Mouse (Mus musculus): ENCODE data around the gene Dxo. TPM values are rescaled to one million over a fixed set of nuclear protein-coding genes. Genes with fewer than 3 reads are reported as not detected.
"Not testable (repeated sequence)": the region's sequence is repeated elsewhere in the genome, so short reads cannot be mapped to it uniquely, and the experiment has no call there.

Dxo gene
- polyA plus RNA-seq, 1 experiment from 2014 or later = 77.7 TPM

DNA sequence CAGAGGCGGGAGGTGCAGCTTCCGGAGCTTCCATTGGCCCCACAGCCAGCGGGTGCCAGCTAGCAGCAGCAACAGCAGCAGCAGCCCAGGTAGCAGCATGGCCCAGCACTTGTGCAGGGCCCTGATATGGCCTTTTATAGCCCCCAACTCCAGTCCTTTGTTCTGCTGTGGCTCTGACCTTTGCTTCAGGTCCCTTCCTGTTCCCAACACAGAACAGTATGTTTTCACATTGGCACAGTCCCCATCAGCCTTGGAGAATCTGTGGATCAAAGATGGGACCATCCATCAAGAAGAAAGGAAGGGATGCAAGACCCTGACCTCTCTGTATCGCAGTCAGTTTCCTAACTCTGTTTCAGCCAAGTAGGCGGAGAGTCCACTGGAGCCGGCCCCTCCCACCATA is 32.5 kb upstream of the Dxo start, which contains the start of gene Cyp21a1:
TSS of gene Cyp21a1 (minus strand) at position 261 of the 400 bp plus-strand sequence.
- H3K27me3 ChIP-seq; H3K9ac ChIP-seq; H3K27ac ChIP-seq; H3K4me3 ChIP-seq; ATAC-seq (ENCODE audit: insufficient number of reproducible peaks, insufficient read depth, low FRiP score, low TSS enrichment); H3K36me3 ChIP-seq; H3K4me2 ChIP-seq (replicated peaks); H3K4me1 ChIP-seq; H3K9me3 ChIP-seq: not testable (repeated sequence)
- WGBS = 90% methylated on average over 4 of the region's 6 CpGs

DNA sequence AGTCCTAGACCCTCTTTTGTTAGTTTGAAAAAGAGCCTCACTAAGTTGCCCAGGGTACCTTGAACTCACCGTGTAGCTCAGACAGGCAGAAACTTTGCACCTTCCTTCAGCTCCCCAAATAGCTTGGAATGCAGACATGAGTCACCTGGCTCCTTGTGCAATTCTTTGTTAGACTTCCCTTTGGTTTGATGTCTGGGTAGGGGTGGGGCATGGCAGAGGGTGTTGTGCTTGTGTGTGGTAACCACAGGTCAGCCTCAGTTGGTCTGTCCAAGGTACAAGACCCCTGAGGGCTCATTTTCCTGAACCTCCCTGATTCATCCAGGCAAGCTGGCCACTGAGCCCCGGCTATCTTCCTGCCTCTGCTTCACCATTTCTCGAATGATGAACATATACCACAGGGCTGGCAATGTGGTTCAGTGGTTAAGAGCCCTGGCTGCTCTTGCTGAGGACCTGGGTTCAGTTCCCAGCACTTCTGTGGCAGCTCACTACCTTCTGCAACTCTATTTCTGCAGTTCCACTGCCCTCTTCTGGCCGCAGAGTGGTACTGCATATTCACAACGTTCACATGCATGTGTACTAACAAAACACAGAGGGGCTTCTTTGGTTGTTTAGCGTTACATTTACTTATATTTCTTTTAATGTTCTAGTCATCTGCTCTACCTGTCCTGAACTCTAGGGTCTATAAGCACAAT is 31.8 kb upstream of the Dxo start:
- WGBS = 77% methylated on average over 6 of the region's 6 CpGs
- no peaks in the 10 kb centered on the region for H3K27me3 ChIP-seq
- no peak for ATAC-seq (ENCODE audit: insufficient number of reproducible peaks, insufficient read depth, low FRiP score, low TSS enrichment)
- no peaks in the 10 kb centered on the region for H3K36me3 ChIP-seq
- no peak overlapping the region for H3K4me2 ChIP-seq (replicated peaks)
- H3K4me3 ChIP-seq = no peak overlapping the region
- no peak overlapping the region for H3K27ac ChIP-seq
- H3K4me1 ChIP-seq = no peaks in the 10 kb centered on the region
- peaks cover 5% of the 10 kb centered on the region for H3K9me3 ChIP-seq
- no peak overlapping the region for H3K9ac ChIP-seq

DNA sequence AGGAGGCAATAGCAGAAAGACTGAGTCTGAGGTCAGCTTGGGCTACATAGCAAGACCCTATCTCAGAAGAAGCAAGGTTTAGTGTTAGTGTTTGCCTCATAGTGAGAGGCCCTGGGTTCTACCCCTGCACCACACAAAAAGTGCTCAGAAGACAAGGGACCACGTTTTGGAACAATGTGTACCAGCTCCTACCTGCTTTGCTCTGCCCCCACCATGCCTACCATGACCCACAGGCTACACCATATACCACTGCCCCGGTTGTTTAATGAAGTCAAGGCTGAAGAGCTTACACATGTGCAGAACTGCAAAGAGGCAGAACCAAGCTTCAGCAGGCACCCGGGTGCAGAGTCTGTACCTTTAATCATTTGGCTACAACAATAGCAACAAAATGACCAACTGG is 29.6 kb upstream of the Dxo start:
- Histone ChIP-seq H3K9ac (no peak overlapping the region), H3K27me3 (no peaks in the 10 kb centered on the region), H3K4me1 (no peaks in the 10 kb centered on the region), H3K27ac (no peak overlapping the region), H3K4me3 (no peak overlapping the region), H3K4me2 (replicated peaks) (no peak overlapping the region), H3K9me3 (peaks cover 5% of the 10 kb centered on the region), H3K36me3 (no peaks in the 10 kb centered on the region)
- WGBS = 68% methylated on average over 3 of the region's 3 CpGs
- ATAC-seq (ENCODE audit: insufficient number of reproducible peaks, insufficient read depth, low FRiP score, low TSS enrichment) = no peak

DNA sequence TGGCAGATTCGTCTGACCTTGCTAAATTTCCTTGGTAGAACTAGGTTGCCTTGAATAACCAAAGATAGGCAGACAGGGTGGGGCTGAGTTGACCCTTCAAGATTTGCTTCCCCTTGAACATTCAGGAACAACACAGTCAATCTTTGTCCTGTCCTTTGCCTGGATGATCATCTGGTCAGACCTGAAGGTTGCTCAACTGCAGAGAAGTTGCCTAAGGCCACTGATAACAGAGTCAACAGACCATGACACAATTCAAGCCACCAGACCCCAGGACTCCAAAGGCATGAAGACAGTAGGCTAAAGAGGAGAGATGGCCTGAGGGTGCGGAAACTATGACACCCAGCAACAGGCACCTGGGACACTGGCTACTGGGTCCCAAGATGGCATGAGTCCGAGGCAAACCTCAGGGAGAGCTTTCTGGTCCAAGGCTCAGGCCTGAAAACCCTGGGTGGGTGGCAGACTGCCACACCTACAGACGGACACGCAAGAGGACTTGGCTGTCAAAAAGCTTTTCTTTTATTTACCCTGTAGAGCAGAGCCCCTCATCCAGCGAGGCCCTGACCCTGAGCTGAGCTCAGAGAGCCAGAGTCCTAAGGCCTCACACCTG is 28.1 kb upstream of the Dxo start:
- Histone ChIP-seq H3K9me3 (peaks cover 5% of the 10 kb centered on the region), H3K9ac (no peak overlapping the region), H3K27me3 (no peaks in the 10 kb centered on the region), H3K4me1 (no peaks in the 10 kb centered on the region), H3K4me3 (no peak overlapping the region), H3K27ac (no peak overlapping the region), H3K36me3 (no peaks in the 10 kb centered on the region), H3K4me2 (replicated peaks) (no peak overlapping the region)
- 80% methylated on average over 6 of the region's 6 CpGs for WGBS
- ATAC-seq (ENCODE audit: insufficient number of reproducible peaks, insufficient read depth, low FRiP score, low TSS enrichment) = no peak

DNA sequence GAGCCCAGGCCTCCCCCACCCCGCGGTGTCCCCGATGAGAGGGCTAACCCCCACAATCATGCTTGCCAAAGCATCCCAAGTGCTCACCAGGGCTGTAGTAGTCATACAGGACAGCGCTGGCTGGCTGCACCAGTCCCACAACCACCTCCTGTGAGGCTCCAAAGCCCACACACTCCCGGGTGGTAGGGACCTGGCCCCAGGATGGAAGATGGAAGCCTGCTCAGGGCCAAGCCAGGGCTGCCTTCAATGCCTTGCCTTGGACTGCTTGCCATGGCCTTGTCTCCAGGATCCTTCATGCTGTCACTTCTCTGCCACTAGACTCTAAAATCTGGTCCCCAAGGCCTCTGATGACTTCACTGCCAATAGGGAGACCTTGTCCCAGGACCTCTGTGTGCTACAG is 26.4 kb upstream of the Dxo start:
- not testable (repeated sequence) for ATAC-seq (ENCODE audit: insufficient number of reproducible peaks, insufficient read depth, low FRiP score, low TSS enrichment); H3K27ac ChIP-seq; H3K4me2 ChIP-seq (replicated peaks); H3K27me3 ChIP-seq; H3K4me1 ChIP-seq; H3K36me3 ChIP-seq; H3K4me3 ChIP-seq; H3K9ac ChIP-seq; H3K9me3 ChIP-seq
- 89% methylated on average over 5 of the region's 5 CpGs for WGBS

DNA sequence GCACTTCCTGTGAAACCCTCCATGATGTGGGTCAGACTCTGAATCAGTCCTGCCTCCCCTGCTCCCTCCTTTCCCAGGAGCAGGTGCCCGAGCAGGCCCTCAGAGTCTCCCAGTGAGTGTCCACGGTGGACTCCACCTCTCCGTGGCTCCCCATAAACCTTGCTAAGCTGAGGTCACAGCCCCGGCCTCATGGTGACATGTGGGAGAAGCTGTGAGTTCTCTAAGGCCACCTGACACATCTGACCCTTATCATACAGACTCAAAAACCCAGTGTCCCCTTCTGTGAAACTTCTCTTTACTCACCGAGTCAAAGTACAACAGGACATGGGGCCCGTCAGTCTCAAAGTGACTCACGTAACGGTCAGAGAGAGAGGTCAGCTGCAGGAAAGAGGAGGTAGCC is 26.0 kb upstream of the Dxo start:
- ATAC-seq (ENCODE audit: insufficient number of reproducible peaks, insufficient read depth, low FRiP score, low TSS enrichment); H3K4me3 ChIP-seq; H3K4me2 ChIP-seq (replicated peaks); H3K9ac ChIP-seq; H3K27me3 ChIP-seq; H3K4me1 ChIP-seq; H3K27ac ChIP-seq; H3K36me3 ChIP-seq; H3K9me3 ChIP-seq: not testable (repeated sequence)
- 86% methylated on average over 8 of the region's 8 CpGs for WGBS

DNA sequence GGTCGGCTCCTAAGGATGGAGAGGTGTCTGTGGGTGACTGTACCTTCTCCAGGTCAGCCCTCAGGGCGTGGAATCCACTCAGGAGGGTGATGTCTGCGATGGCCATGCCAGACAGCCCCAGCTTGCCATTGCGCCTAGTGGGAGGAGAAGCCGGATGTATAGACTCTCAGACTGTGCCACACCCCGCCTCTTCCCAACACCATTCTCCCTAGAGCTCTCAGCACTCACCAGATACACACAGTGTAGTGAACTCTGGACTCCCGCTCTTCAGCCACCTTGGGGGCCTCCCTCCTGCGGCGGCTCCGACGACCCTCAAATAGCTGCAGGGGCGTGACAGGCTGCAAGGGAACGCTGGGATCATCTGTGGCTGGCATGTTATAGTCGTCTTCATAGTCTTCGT is 25.5 kb upstream of the Dxo start:
- Histone ChIP-seq H3K4me2 (replicated peaks) (no peak overlapping the region), H3K4me3 (no peak overlapping the region), H3K27me3 (no peaks in the 10 kb centered on the region), H3K27ac (no peak overlapping the region), H3K9me3 (no peaks in the 10 kb centered on the region), H3K9ac (no peak overlapping the region), H3K36me3 (no peaks in the 10 kb centered on the region), H3K4me1 (no peaks in the 10 kb centered on the region)
- no peak for ATAC-seq (ENCODE audit: insufficient number of reproducible peaks, insufficient read depth, low FRiP score, low TSS enrichment)
- WGBS = 67% methylated on average over 15 of the region's 15 CpGs

DNA sequence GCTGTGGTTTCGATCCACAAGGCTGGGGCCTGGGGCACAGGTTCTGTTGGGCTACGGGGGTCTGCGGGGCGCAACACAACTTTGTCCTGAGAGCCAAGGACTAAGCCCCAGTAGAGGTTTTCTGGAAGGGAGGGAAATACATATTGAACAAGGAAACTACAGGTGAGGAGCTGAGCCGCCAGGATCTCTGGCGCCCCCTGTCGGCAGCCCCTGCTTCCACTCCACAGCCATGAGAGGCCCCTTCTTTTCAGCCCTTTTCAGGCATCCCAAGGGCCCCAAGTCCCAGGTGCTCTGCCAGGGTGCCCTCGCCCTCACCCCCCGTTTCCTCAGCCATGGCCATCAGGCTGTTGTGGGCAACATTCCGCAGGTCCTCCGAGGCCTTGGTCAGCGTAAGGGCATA is 23.1 kb upstream of the Dxo start:
- not testable (repeated sequence) for ATAC-seq (ENCODE audit: insufficient number of reproducible peaks, insufficient read depth, low FRiP score, low TSS enrichment); H3K9ac ChIP-seq; H3K4me1 ChIP-seq; H3K27ac ChIP-seq; H3K36me3 ChIP-seq; H3K9me3 ChIP-seq; H3K4me3 ChIP-seq; H3K27me3 ChIP-seq; H3K4me2 ChIP-seq (replicated peaks)
- 63% methylated on average over 12 of the region's 12 CpGs for WGBS

DNA sequence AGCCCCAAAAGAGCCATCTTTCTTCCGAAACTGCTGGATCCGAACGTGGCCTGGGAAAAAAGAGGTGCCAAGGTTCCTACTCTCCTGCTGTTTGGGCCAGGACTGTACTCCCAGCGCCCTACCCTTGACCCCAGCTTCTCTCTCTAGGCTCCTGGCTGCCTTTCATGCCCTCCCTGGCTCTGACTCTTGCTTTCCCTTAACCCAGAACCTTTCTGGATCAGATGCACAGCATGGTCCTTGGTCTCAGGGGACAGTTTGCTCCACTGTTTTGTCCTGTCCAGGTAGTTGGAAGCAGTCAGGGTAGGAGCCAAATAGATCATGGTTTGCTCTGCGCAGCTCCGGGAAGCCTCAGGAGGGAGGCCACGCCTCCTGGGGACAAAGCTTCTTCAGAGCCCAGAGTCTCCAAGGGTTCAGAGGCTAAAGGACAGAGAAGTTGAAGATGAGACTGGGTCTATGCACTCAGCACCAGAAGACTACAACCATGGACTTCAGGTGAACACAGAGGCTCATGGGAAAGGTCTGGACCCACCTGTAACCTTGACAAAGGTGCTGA is 21.9 kb upstream of the Dxo start:
- Histone ChIP-seq H3K36me3 (no peaks in the 10 kb centered on the region), H3K27me3 (no peaks in the 10 kb centered on the region), H3K4me2 (replicated peaks) (no peak overlapping the region), H3K9me3 (no peaks in the 10 kb centered on the region), H3K27ac (no peak overlapping the region), H3K4me3 (no peak overlapping the region), H3K9ac (no peak overlapping the region), H3K4me1 (no peaks in the 10 kb centered on the region)
- ATAC-seq (ENCODE audit: insufficient number of reproducible peaks, insufficient read depth, low FRiP score, low TSS enrichment) = no peak
- 76% methylated on average over 7 of the region's 7 CpGs for WGBS

DNA sequence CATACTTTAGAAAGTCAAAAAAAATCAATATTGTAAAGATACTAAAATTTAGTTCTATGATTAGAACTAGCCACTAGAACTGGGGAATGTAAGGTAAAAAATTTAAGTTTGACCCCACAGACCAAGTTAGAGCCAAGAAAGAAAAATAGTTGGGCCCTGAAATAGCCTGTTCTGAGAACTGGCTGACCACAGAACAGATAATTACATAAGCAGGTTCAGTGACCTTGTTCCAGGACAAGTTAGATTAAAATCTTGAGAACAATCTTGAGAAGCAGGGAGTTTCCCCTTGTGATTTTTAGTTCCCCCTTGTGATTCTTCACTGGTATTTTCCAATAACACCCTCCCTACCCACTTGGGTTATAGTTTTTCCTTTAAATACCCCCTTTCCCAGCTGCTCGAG is 6.0 kb upstream of the Dxo start:
- H3K4me3 ChIP-seq; H3K9me3 ChIP-seq; H3K4me1 ChIP-seq; H3K27ac ChIP-seq; ATAC-seq (ENCODE audit: insufficient number of reproducible peaks, insufficient read depth, low FRiP score, low TSS enrichment); H3K27me3 ChIP-seq; H3K9ac ChIP-seq; H3K4me2 ChIP-seq (replicated peaks): not testable (repeated sequence)
- WGBS = 74% methylated on average over 1 of the region's 1 CpGs
- peaks cover 51% of the 10 kb centered on the region for H3K36me3 ChIP-seq

DNA sequence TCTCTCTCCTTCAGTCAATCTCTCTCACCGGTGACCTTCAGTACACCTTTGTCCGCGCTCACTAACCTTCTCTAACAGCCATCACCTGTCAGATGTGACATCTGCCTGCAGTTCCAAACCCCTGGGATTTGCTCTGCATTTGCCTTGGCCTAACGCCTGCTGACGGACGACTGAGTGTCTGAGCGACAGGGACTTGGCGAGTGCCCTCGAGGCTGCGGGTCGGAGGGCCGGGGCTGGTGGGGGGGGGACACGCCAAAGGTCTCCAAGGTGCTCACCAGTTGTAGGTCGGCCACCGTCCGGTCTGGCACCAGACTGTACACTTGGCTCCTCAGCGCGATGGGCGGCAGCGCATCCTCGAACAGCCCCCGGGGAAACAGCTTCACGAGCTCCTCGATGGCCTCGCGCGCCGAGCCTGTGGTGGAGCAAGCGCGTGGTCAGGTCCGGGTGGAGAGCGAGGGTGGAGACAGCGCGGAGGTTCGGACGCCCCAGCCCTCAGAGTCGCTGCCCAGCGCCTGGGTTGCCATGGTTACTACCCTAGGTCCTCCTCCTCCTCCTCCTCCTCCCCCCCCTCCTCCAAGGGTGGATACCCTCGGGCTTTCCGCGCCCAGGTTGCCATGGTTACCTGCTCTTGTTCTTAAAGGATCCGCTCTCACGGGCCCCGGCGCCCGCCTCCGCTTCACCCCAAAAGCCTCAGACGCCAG is 514 bp upstream of the Dxo start:
- Histone ChIP-seq H3K9ac (peak overlapping the region; percentile 77), H3K4me1 (peaks cover 20% of the 10 kb centered on the region), H3K4me3 (peak overlapping the region; percentile 85), H3K27ac (peak overlapping the region; percentile 67), H3K36me3 (peaks cover 48% of the 10 kb centered on the region), H3K9me3 (no peaks in the 10 kb centered on the region), H3K27me3 (no peaks in the 10 kb centered on the region), H3K4me2 (replicated peaks) (peak overlapping the region; percentile 99)
- 4% methylated on average over 48 of the region's 48 CpGs for WGBS
- ATAC-seq (ENCODE audit: insufficient number of reproducible peaks, insufficient read depth, low FRiP score, low TSS enrichment) = peak; percentile 60
